ENCODE assay signal across 15 mouse cellular contexts in the genomic region with DNA sequence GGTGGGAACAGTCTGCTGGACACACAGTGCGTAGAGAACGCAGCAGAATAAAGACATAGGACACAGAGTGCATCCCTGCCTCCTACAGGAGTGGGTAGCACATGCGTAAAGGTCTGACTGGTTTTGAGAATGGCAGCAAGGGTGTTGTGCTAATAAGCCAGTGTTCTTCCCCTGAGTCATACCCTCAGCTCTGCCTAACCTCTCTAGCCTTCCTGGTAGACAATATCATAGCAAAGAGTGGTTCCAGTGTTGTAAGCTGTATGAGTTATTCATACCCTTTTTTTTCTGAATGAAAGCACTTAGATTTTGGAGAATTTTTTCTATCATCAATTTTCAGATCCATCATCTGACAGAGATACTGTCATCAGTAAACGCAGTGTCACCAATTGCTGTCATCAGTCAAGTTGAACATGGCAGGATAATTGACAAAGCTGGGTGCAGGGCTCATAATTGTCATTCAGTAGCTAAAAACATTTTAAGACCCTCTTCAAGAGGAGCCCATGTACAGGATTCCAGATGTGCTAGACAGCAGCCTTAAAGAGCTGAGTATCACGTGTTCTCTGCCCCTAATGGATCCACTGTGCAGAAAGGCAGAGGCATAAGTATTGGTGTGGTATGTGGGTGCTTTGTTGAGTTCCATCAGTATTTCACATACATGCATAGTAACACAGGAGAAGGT.
"Had no signal": no experiment of that assay in that cellular context is flagged by ENCODE, and none has a peak within 500 bp of the region (broad histone marks: within the 10 kb centered on the region; RNA-seq: fewer than 3 reads in every experiment).

No protein-coding gene starts in this region.

- H3K9ac ChIP-seq: limb, embryonic 12.5 days; limb, embryonic 15.5 days; liver, embryonic 14.5 days; liver, postnatal 0 days; midbrain, embryonic 13.5 days had no signal

- H3K4me2 ChIP-seq: limb, embryonic 12.5 days; limb, embryonic 15.5 days; liver, embryonic 11.5 days; midbrain, embryonic 13.5 days had no signal

- ATAC-seq: liver, postnatal 0 days; lung, postnatal 0 days; midbrain, embryonic 13.5 days had no signal

- H3K27ac ChIP-seq: limb, embryonic 12.5 days; limb, embryonic 15.5 days; liver, embryonic 14.5 days; midbrain, embryonic 10.5 days; midbrain, embryonic 13.5 days had no signal

- H3K4me1 ChIP-seq: megakaryocyte, embryonic 14.5 days; midbrain, embryonic 10.5 days; midbrain, embryonic 13.5 days had no signal

- H3K27me3 ChIP-seq: limb, embryonic 12.5 days; limb, embryonic 15.5 days; midbrain, embryonic 13.5 days had no signal

- DNase-seq: kidney, adult 9 months; kidney, postnatal 14 days; kidney, postnatal 4 days; left cerebral cortex, postnatal 4 days; liver, postnatal 0 days; thymus, adult 18-20 months; thymus, postnatal 36 days had no signal

- H3K9me3 ChIP-seq: limb, embryonic 12.5 days; limb, embryonic 15.5 days; megakaryocyte, embryonic 14.5 days; midbrain, embryonic 10.5 days; midbrain, embryonic 13.5 days had no signal

- H3K36me3 ChIP-seq: limb, embryonic 12.5 days; limb, embryonic 15.5 days; midbrain, embryonic 10.5 days; midbrain, embryonic 13.5 days had no signal

- H3K4me3 ChIP-seq: limb, embryonic 12.5 days; limb, embryonic 15.5 days; megakaryocyte, embryonic 14.5 days; midbrain, embryonic 10.5 days; midbrain, embryonic 13.5 days had no signal
